Mouse (Mus musculus) c-Kit-positive CD71-negative TER-119-negative erythroid progenitor cells, embryonic 14.5 days (primary cell): ENCODE data around the gene Cox7a1.
A peak's percentile ranks its signal among the peaks of the same experiment; 100 is the strongest.
"Not testable (repeated sequence)": the region's sequence is repeated elsewhere in the genome, so short reads cannot be mapped to it uniquely, and the experiment has no call there.

Experiments
- DNase-seq: peaks from one replicate; pipeline ENCODE4 v3.0.0-alpha.2; 2013; ENCODE audit warnings: low read depth

The Cox7a1 gene

GRCm38 (mm10) chr7:30193013-30193412, 9.1 kb downstream of the Cox7a1 start:
- no peak for DNase-seq

GRCm38 (mm10) chr7:30193581-30194100, 9.7 kb downstream of the Cox7a1 start:
- DNase-seq = no peak

GRCm38 (mm10) chr7:30194101-30194831, 10.3 kb downstream of the Cox7a1 start:
- no peak for DNase-seq

- DNase-seq = peak; percentile 97
Measured at GRCm38 (mm10) chr7:30194884-30195283, 10.9 kb downstream of the Cox7a1 start.

GRCm38 (mm10) chr7:30195461-30195860, 11.5 kb downstream of the Cox7a1 start:
- no peak for DNase-seq

- no peak for DNase-seq
Measured at GRCm38 (mm10) chr7:30196171-30196570, 12.2 kb downstream of the Cox7a1 start.

- no peak for DNase-seq
Measured at GRCm38 (mm10) chr7:30197592-30198129, 13.7 kb downstream of the Cox7a1 start.

- peak; percentile 86 for DNase-seq
Measured at GRCm38 (mm10) chr7:30198481-30198971, 14.6 kb downstream of the Cox7a1 start, which contains the start of gene Capns1. Capns1 (minus strand) TSS chr7:30198811.

- no peak for DNase-seq
Measured at GRCm38 (mm10) chr7:30199498-30200139, 15.7 kb downstream of the Cox7a1 start.

GRCm38 (mm10) chr7:30200200-30200599, 16.3 kb downstream of the Cox7a1 start:
- DNase-seq = no peak

- not testable (repeated sequence) for DNase-seq
Measured at GRCm38 (mm10) chr7:30200661-30201060, 16.7 kb downstream of the Cox7a1 start.

- no peak for DNase-seq
Measured at GRCm38 (mm10) chr7:30202895-30203690, 19.1 kb downstream of the Cox7a1 start.

- no peak for DNase-seq
Measured at GRCm38 (mm10) chr7:30204380-30204779, 20.4 kb downstream of the Cox7a1 start.

- no peak for DNase-seq
Measured at GRCm38 (mm10) chr7:30205383-30205782, 21.4 kb downstream of the Cox7a1 start.

- DNase-seq = not testable (repeated sequence)
Measured at GRCm38 (mm10) chr7:30206364-30206763, 22.4 kb downstream of the Cox7a1 start.

- no peak for DNase-seq
Measured at GRCm38 (mm10) chr7:30211025-30211424, 27.1 kb downstream of the Cox7a1 start.

- DNase-seq = no peak
Measured at GRCm38 (mm10) chr7:30213881-30214280, 29.9 kb downstream of the Cox7a1 start.

- DNase-seq = no peak
Measured at GRCm38 (mm10) chr7:30215875-30216274, 31.9 kb downstream of the Cox7a1 start.

GRCm38 (mm10) chr7:30216723-30217151, 32.8 kb downstream of the Cox7a1 start:
- peak; percentile 81 for DNase-seq

- no peak for DNase-seq
Measured at GRCm38 (mm10) chr7:30217277-30217676, 33.3 kb downstream of the Cox7a1 start.

GRCm38 (mm10) chr7:30219293-30220007, 35.5 kb downstream of the Cox7a1 start:
- DNase-seq = no peak
